Mouse (Mus musculus) layer of hippocampus, adult 9-10 months (tissue): ENCODE measurements around the gene Cacna1g.
"Not testable (repeated sequence)": the region's sequence is repeated elsewhere in the genome, so short reads cannot be mapped to it uniquely, and the experiment has no call there.

Experiments used
- DNase-seq: peaks from one replicate; pipeline ENCODE4 v3.0.0; 2022; ENCODE audit warnings: low spot score

The Cacna1g gene

DNA sequence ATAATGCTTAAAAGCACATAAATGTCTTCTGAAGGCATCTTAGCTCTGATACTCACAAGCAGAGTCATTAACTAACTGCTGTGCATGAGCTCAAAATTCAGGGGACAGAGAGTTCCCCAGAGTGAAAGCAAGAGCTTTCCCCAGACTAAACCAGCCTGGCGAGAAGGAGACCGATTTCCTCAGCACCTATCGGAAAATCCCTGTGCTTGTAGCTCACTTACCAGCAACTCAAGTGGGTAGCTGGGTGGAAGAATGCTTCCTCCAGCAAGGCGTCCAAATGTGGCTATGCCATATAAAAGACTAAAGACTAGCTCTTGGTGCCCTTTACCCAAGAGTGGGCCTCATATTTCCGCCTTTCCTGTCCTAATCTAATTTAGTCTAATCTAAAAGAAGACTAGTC lies 71.3 kb downstream of the Cacna1g start:
- DNase-seq, result no peak

- DNase-seq, result not testable (repeated sequence)
Measured at GRCm38 (mm10) chr11:94402029-94402428, 72.0 kb downstream of the Cacna1g start.

GRCm38 (mm10) chr11:94400996-94401395 lies 73.0 kb downstream of the Cacna1g start:
- DNase-seq, result no peak

- DNase-seq, result no peak
Measured at GRCm38 (mm10) chr11:94394107-94394506, 79.9 kb downstream of the Cacna1g start.

- DNase-seq, result not testable (repeated sequence)
Measured at GRCm38 (mm10) chr11:94393490-94393889, 80.5 kb downstream of the Cacna1g start.

DNA sequence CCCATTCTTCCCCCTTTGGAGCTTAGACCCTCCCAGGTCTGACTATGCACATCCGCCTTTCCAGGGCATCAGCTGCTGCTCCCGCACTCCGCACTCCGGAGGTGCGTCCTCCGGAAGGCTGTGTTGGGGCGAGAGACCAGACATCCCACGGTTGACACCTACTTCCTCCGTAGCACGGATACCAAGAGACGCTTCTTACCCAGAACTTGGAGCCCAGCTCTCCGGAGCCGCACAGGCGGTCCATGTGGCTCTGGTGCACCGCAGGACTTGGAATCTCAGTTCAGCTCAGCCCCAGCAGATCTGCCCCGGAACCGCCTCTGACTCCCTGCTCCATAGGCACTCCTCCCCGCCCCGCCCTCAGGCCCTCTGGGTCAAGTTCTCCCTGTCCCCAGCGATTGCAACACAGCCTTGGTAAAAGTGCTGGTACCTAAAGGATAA lies 81.3 kb downstream of the Cacna1g start, which contains the start of gene Abcc3:
Gene Abcc3, minus strand, starts transcription at position 326 of the 438 bp plus-strand sequence.
- no peak for DNase-seq

DNA sequence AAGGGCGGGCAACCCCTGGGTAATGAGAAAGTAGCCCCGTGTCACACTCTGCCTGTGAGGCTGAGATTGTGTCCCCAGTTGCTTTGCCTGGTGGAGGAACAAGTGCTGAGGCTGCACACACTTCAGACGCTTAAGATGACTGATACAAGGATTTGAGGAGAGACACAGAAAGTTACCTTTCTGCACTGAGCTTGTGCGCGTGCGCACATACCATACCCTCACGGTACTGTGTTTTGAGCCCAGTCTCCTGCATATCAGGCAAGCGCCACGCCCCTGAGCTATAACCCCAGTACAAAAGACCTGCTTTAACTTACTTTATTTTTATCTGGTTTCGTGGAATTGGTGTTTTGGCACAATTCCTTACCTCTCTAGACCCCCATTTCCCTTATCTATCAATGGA lies 82.3 kb downstream of the Cacna1g start:
- no peak for DNase-seq

- DNase-seq, result no peak
Measured at GRCm38 (mm10) chr11:94390825-94391224, 83.2 kb downstream of the Cacna1g start.

GRCm38 (mm10) chr11:94389724-94390396 lies 84.1 kb downstream of the Cacna1g start:
- DNase-seq, result no peak

- DNase-seq, result no peak
Measured at GRCm38 (mm10) chr11:94389021-94389420, 85.0 kb downstream of the Cacna1g start.

DNA sequence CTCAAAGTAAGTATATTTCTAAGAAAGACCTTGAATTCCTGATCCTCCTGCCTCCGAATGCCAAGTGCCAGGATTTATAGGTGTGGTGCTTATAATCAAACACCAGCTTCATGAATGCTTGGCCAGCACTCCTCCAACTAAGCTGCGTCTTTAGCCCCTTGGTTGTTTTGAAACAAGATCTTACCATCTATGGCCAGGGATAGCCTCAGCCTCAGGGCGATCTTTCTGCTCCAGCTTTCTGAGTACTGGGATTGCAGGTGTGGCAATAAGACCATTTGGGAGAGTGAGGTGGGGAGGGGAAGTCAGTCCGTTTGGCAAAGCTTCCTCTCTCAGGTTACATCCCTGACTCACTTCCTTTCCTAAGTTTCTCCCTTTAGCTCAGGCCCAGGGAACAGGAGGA lies 86.2 kb downstream of the Cacna1g start:
- no peak for DNase-seq

- no peak for DNase-seq
Measured at GRCm38 (mm10) chr11:94385977-94386771, 87.8 kb downstream of the Cacna1g start.

DNA sequence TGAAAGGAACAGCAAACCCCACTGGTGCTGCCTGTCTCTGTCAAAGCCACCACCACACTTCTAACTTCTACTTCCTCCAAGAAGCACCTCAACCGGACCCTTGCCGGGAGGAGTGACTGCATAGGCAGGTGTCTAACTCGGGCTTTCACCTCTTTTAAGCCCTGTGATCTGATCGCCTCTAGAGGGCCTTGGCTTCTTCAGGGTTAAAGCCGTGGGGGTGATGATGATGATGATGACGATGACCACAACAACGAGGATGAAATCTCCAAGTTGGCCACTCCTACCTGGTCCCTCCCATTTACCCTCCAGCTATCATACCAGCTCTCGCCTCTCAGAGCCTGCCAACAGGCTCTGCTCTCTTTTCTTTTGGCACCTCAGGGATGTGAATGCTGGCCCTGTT lies 94.3 kb downstream of the Cacna1g start:
- no peak for DNase-seq

DNA sequence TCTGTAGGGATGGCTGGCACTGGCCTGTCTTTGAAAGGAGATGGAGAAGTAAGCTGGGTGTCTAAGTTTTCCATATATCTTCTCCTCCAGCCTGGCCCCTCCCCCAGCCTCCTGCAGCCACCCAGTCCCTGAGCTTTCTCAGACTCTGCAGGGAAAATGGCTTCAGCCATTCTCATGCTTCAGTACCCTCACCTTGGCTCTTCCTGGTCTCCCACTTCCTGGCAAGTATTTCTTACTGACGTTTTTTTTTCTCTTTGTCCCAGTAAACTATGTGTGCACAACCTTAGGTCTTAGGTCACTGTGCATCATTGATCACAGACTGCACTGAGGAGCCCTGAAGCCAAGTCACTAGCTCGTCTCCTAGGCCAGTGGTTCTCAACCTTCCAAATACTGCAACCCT lies 94.9 kb downstream of the Cacna1g start:
- DNase-seq, result no peak

GRCm38 (mm10) chr11:94374276-94374948 lies 99.6 kb downstream of the Cacna1g start:
- DNase-seq, result no peak

DNA sequence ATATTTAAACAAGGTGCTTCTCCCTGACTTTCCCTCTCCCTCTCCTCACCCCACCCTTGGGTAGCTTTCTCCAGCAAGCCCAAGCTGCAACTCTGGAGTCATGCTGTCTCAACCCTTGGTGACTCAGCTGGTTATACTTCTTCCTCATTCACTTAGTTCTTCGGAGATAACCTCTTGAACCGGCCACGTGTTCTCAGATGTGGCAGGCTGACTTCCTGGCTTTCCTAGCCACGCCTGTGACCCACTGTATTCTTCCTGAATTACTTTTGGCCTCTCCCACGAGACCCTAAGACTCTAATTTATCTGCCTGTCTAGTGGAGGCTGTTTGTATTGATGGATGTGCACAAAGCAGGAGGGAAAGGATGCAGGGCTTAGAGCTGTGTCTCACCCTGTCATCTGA lies 103.2 kb downstream of the Cacna1g start:
- no peak for DNase-seq

- no peak for DNase-seq
Measured at GRCm38 (mm10) chr11:94369981-94370380, 104.0 kb downstream of the Cacna1g start.

DNA sequence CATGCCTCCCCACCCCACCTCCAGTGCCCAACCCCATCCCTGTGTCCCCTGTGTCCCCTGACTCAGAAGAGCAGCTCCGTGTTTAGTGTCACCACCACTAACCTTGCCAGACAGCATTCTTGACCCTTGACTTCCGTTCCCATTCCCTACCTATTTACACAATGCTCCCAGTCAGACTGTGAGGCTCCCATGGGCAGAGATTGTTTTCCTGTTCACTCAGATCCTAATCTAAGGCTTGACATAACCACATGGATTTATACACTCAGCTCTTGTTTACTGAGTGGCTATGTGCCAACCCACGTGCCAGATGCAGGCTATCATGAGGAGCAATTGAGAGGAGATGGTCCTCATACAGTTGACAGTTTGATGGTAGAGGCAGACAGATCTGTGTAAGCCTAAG lies 108.7 kb downstream of the Cacna1g start:
- DNase-seq, result no peak

DNA sequence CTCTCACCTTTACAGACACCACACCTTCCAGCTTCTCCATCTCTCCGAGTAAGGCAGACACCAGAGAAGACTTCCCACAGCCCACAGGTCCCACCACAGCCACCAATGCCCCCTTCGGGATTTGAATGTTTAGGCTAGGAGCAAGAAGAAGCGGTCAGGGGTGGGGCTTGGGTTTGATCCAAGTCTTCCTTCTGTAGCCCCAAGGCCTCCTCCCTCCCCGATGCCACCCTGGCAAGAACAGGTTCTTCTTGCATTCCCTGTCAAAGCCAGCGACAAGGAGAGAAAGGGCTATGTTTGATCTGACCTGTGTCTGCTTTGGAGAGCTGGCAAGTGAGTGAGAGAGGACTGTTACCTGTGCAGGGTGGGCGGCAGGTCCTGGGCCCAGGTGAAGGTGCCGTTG lies 110.3 kb downstream of the Cacna1g start:
- no peak for DNase-seq

DNA sequence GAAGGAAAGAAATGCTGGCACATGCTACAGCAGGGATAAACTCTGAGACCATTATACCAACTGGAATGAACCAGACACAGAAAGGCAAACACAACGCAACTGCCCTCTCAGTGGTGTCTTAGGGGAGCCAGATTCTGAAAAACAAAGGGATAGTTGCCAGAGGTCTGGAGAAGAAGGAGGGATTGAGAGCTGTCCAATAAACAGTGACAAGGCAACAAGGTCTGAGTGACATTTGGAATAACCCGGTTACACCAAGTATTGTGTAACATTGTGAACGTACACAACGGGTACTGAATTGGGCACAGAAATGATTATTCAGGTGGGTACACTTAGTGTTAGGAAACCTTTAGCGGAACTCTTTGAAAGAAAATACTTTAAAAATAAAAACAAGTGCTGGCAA lies 111.9 kb downstream of the Cacna1g start:
- DNase-seq, result no peak

GRCm38 (mm10) chr11:94361166-94361870 lies 112.7 kb downstream of the Cacna1g start:
- DNase-seq, result no peak

GRCm38 (mm10) chr11:94359168-94359567 lies 114.8 kb downstream of the Cacna1g start:
- DNase-seq, result no peak
